Mouse (Mus musculus) heart, embryonic 14.5 days (tissue): ENCODE measurements around the gene Gm10665. TPM values are rescaled to one million over a fixed set of nuclear protein-coding genes. Genes with fewer than 3 reads are reported as not detected.
"Not testable (repeated sequence)": the region's sequence is repeated elsewhere in the genome, so short reads cannot be mapped to it uniquely, and the experiment has no call there.

Experiments used
- ATAC-seq: fragments of 200-750 bp; cut with Nextera tagmentation; 2 replicates; pipeline ENCODE4 v1.8.0; 2017; ENCODE audit warnings: low read depth, moderate TSS enrichment; ENCODE audit not compliant: insufficient number of reproducible peaks, insufficient read depth, low FRiP score
- H3K27ac ChIP-seq, 2 experiments: fragments of 200-500 bp in 1 of 2; fragments of 300-500 bp in 1 of 2; sonication (generic) in 1 of 2; replicated peaks in 1 of 2; 2 replicates each; pipeline ENCODE4 v1.5.1; 2012 to 2014; ENCODE audit warnings: low read depth in 2 of 2, low read length in 2 of 2, control low read depth in 1 of 2, mild to moderate bottlenecking in 1 of 2, mixed read lengths in 1 of 2; ENCODE audit not compliant: control insufficient read depth in 1 of 2, insufficient read depth in 1 of 2
- H3K27me3 ChIP-seq: fragments of 300-500 bp; sonication (generic); 2 replicates; pipeline ENCODE4 v1.6.1; 2014; ENCODE audit warnings: mild to moderate bottlenecking, low read length, control low read depth; ENCODE audit not compliant: control insufficient read depth, insufficient read depth
- H3K36me3 ChIP-seq: fragments of 300-500 bp; sonication (generic); 2 replicates; pipeline ENCODE4 v1.6.1; 2014; ENCODE audit warnings: mild to moderate bottlenecking, control low read depth, low read length, mixed read lengths; ENCODE audit not compliant: control insufficient read depth, insufficient read depth
- H3K4me1 ChIP-seq, 2 experiments: fragments of 200-500 bp in 1 of 2; fragments of 300-500 bp in 1 of 2; sonication (generic) in 1 of 2; 2 replicates each; pipeline ENCODE4 v1.6.1; 2012 to 2014; ENCODE audit warnings: low read length in 2 of 2, control low read depth in 1 of 2, mixed read lengths in 1 of 2; ENCODE audit not compliant: control insufficient read depth in 2 of 2, insufficient read depth in 2 of 2
- H3K4me2 ChIP-seq: fragments of 300-500 bp; sonication (generic); 2 replicates; pipeline ENCODE4 v1.6.1; 2014; ENCODE audit warnings: mild to moderate bottlenecking, low read length
- H3K4me3 ChIP-seq, 2 experiments: fragments of 200-500 bp in 1 of 2; fragments of 300-500 bp in 1 of 2; sonication (generic) in 1 of 2; 2 replicates each; pipeline ENCODE4 v1.5.1; 2012 to 2014; ENCODE audit warnings: low read length in 2 of 2, mild to moderate bottlenecking in 2 of 2, control low read depth in 1 of 2, low read depth in 1 of 2, moderate library complexity in 1 of 2; ENCODE audit not compliant: control insufficient read depth in 1 of 2, insufficient read depth in 1 of 2
- H3K9ac ChIP-seq: fragments of 300-500 bp; sonication (generic); 2 replicates; pipeline ENCODE4 v1.6.1; 2014; ENCODE audit warnings: mild to moderate bottlenecking, low read length
- H3K9me3 ChIP-seq: fragments of 300-500 bp; sonication (generic); 2 replicates; pipeline ENCODE4 v1.6.1; 2016; ENCODE audit warnings: low read length, control low read depth; ENCODE audit not compliant: control insufficient read depth
- WGBS: fragments of 180-500 bp; shearing (Covaris S2); extraction: QIAGEN DNeasy Blood & Tissue Kit; methylation state at CpG from one replicate; pipeline ENCODE4 v1.1.7; 2014; 5-methylcytosine and 5-hydroxymethylcytosine counted together
- polyA plus RNA-seq: library from polyadenylated mRNA; unstranded; fragments of >200 nt; fragmentation: Nextera tagmentation; extraction: Ambion mirVana; gene quantifications from 2 replicates; pipeline ENCODE4 v1.2.1, GENCODE M21; 2014

The Gm10665 gene
- not detected in 2 replicates for polyA plus RNA-seq

- H3K36me3 ChIP-seq, H3K27ac ChIP-seq, H3K4me1 ChIP-seq, H3K9me3 ChIP-seq, H3K9ac ChIP-seq, H3K4me3 ChIP-seq, H3K4me2 ChIP-seq, H3K27me3 ChIP-seq, ATAC-seq: not testable (repeated sequence)
- WGBS = no CpG with 5 or more reads among the region's 5 CpGs
Measured at GRCm38 (mm10) chr7:22463975-22464374, at the start of gene Gm10665. Gm10665 (minus strand) TSS chr7:22464075.

- not testable (repeated sequence) for H3K4me1 ChIP-seq, H3K27ac ChIP-seq, H3K4me3 ChIP-seq, H3K9me3 ChIP-seq, H3K27me3 ChIP-seq, H3K4me2 ChIP-seq, H3K36me3 ChIP-seq, ATAC-seq, H3K9ac ChIP-seq
- WGBS = 28% methylated on average over 1 of the region's 3 CpGs
Measured at GRCm38 (mm10) chr7:22499578-22499977, 35.7 kb upstream of the Gm10665 start, which contains the start of gene Vmn1r151. Vmn1r151 (minus strand) TSS chr7:22499678.

- H3K4me3 ChIP-seq, ATAC-seq, H3K9me3 ChIP-seq, H3K36me3 ChIP-seq, H3K4me2 ChIP-seq, H3K4me1 ChIP-seq, H3K27me3 ChIP-seq, H3K27ac ChIP-seq, H3K9ac ChIP-seq: not testable (repeated sequence)
- no CpG with 5 or more reads among the region's 2 CpGs for WGBS
Measured at GRCm38 (mm10) chr7:22438129-22438528, 25.7 kb downstream of the Gm10665 start, which contains the start of gene Vmn1r149. Vmn1r149 (minus strand) TSS chr7:22438229.

GRCm38 (mm10) chr7:22413283-22413682, 50.6 kb downstream of the Gm10665 start, which contains the start of gene Vmn1r148:
Vmn1r148 (plus strand) TSS chr7:22413583.
- H3K27ac ChIP-seq, H3K36me3 ChIP-seq, H3K9me3 ChIP-seq, ATAC-seq, H3K4me2 ChIP-seq, H3K9ac ChIP-seq, H3K4me1 ChIP-seq, H3K4me3 ChIP-seq, H3K27me3 ChIP-seq: not testable (repeated sequence)
- no CpG with 5 or more reads among the region's 3 CpGs for WGBS

Other genes with a start within 250 kb of the Gm10665 start
- gene Gm8453, start 234.6 kb downstream of the Gm10665 start, polyA plus RNA-seq = not detected in 2 replicates
- not detected in 2 replicates for gene Gm4187, start 134.4 kb downstream of the Gm10665 start, polyA plus RNA-seq
- not detected in 2 replicates for gene Gm8660, start 93.0 kb downstream of the Gm10665 start, polyA plus RNA-seq
- gene Vmn1r148, start 50.5 kb downstream of the Gm10665 start, polyA plus RNA-seq = not detected in 2 replicates
- not detected in 2 replicates for gene Vmn1r149, start 25.8 kb downstream of the Gm10665 start, polyA plus RNA-seq
- gene Vmn1r151, start 35.6 kb upstream of the Gm10665 start, polyA plus RNA-seq = not detected in 2 replicates
- not detected in 2 replicates for gene Vmn1r152, start 58.9 kb upstream of the Gm10665 start, polyA plus RNA-seq
- gene Gm8677, start 70.8 kb upstream of the Gm10665 start, polyA plus RNA-seq = not detected in 2 replicates
- gene Gm4201, start 101.3 kb upstream of the Gm10665 start, polyA plus RNA-seq = not detected in 2 replicates
- not detected in 2 replicates for gene Gm4565, start 124.1 kb upstream of the Gm10665 start, polyA plus RNA-seq
- not detected in 2 replicates for gene Vmn1r155, start 193.9 kb upstream of the Gm10665 start, polyA plus RNA-seq
- gene Gm8693, start 228.2 kb upstream of the Gm10665 start, polyA plus RNA-seq = not detected in 2 replicates